8 mouse cellular contexts compared by ENCODE assay signal in genomic region chr2:77709206-77709794, GRCm38 (mm10).
DNase-seq lines count a peak whose midpoint lies in the region; ATAC-seq lines count a peak whose summit lies in the region.

No protein-coding gene starts in this region.

- H3K4me2 ChIP-seq in embryonic facial prominence, embryonic 11.5 days (ENCODE audit: low read depth, low read length): no peak overlapping the region
- no peak overlapping the region for H3K4me2 ChIP-seq in hindbrain, embryonic 11.5 days (replicated peaks; ENCODE audit: low read depth, low read length)
- H3K4me2 ChIP-seq in midbrain, embryonic 15.5 days: peak overlapping the region; percentile 43

- 23% methylated on average over 7 of the region's 7 CpGs for WGBS in embryonic facial prominence, embryonic 11.5 days
- WGBS in hindbrain, embryonic 11.5 days: 28% methylated on average over 7 of the region's 7 CpGs
- 28% methylated on average over 7 of the region's 7 CpGs for WGBS in midbrain, embryonic 15.5 days

- H3K9me3 ChIP-seq in embryonic facial prominence, embryonic 11.5 days (replicated peaks; ENCODE audit: control insufficient read depth, low read length): no peaks in the 10 kb centered on the region
- H3K9me3 ChIP-seq in hindbrain, embryonic 11.5 days (ENCODE audit: control insufficient read depth, low read length): no peaks in the 10 kb centered on the region
- H3K9me3 ChIP-seq in midbrain, embryonic 15.5 days: no peaks in the 10 kb centered on the region

- no peak overlapping the region for H3K9ac ChIP-seq in embryonic facial prominence, embryonic 11.5 days (replicated peaks; ENCODE audit: low read length)
- no peak overlapping the region for H3K9ac ChIP-seq in hindbrain, embryonic 11.5 days (ENCODE audit: low read depth, low read length)
- no peak overlapping the region for H3K9ac ChIP-seq in midbrain, embryonic 15.5 days

- no peak overlapping the region for H3K27ac ChIP-seq in embryonic facial prominence, embryonic 11.5 days (replicated peaks; ENCODE audit: low read depth, low read length)
- H3K27ac ChIP-seq in hindbrain, embryonic 11.5 days (ENCODE audit: low read depth, low read length): no peak overlapping the region
- no peak overlapping the region for H3K27ac ChIP-seq in midbrain, embryonic 15.5 days

- no peaks in the 10 kb centered on the region for H3K27me3 ChIP-seq in embryonic facial prominence, embryonic 11.5 days (ENCODE audit: control insufficient read depth, insufficient read depth, low read length)
- H3K27me3 ChIP-seq in hindbrain, embryonic 11.5 days (ENCODE audit: control insufficient read depth, insufficient read depth, low read length): no peaks in the 10 kb centered on the region
- no peaks in the 10 kb centered on the region for H3K27me3 ChIP-seq in midbrain, embryonic 15.5 days (replicated peaks)

- H3K4me3 ChIP-seq in embryonic facial prominence, embryonic 11.5 days (ENCODE audit: low read depth, low read length): no peak overlapping the region
- H3K4me3 ChIP-seq in hindbrain, embryonic 11.5 days (ENCODE audit: low read depth, low read length): no peak overlapping the region
- no peak overlapping the region for H3K4me3 ChIP-seq in midbrain, embryonic 15.5 days

- intact Hi-C loops in left cerebral cortex, postnatal 14 days (cut with DNase I): loop anchor here (2.0 to 10.0 kb wide), 4 partner anchors 252 to 738 kb away; no protein-coding TSS in a partner anchor

- H3K4me1 ChIP-seq in embryonic facial prominence, embryonic 11.5 days (ENCODE audit: control insufficient read depth, insufficient read depth, low read length): no peaks in the 10 kb centered on the region
- H3K4me1 ChIP-seq in hindbrain, embryonic 11.5 days (replicated peaks; ENCODE audit: control insufficient read depth, insufficient read depth, low read length): no peaks in the 10 kb centered on the region
- H3K4me1 ChIP-seq in midbrain, embryonic 15.5 days: peaks cover 5% of the 10 kb centered on the region

- H3K36me3 ChIP-seq in embryonic facial prominence, embryonic 11.5 days (replicated peaks; ENCODE audit: control insufficient read depth, insufficient read depth, low read depth, low read length): no peaks in the 10 kb centered on the region
- no peaks in the 10 kb centered on the region for H3K36me3 ChIP-seq in hindbrain, embryonic 11.5 days (ENCODE audit: control insufficient read depth, insufficient read depth, low read length)
- H3K36me3 ChIP-seq in midbrain, embryonic 15.5 days (replicated peaks): no peaks in the 10 kb centered on the region

- DNase-seq in frontal cortex, postnatal 10 days (ENCODE audit: low spot score in 2 of 2): no peak
- DNase-seq in Muller cell, postnatal 12 days (ENCODE audit: inconsistent ontology term): peak; percentile 56
- peak; percentile 79 for DNase-seq in embryonic facial prominence, embryonic 11.5 days (ENCODE audit: low spot score)
- peak; percentile 72 for DNase-seq in hindbrain, embryonic 11.5 days (ENCODE audit: low spot score)
- DNase-seq in left cerebral cortex, postnatal 14 days (ENCODE audit: low spot score in 2 of 2): peak; percentile 49 to 61
- DNase-seq in ovary, adult 18-20 months (ENCODE audit: low spot score): no peak

- ATAC-seq in frontal cortex, adult (ENCODE audit: low TSS enrichment): peak; percentile 73
- ATAC-seq in embryonic facial prominence, embryonic 11.5 days (replicated peaks; ENCODE audit: insufficient number of reproducible peaks, low FRiP score, low TSS enrichment, low read depth): no peak
- ATAC-seq in hindbrain, embryonic 11.5 days (ENCODE audit: low FRiP score): peak; percentile 60; the same call in 1 of the 2 replicates
- peak; percentile 78; the same call in 1 of the 2 replicates for ATAC-seq in midbrain, embryonic 15.5 days (replicated peaks)

Comparison
In these comparisons a context has a peak if more than half of its experiments do, and no peak if none do; other contexts are left out.
1. DNase-seq: peak in Muller cell, postnatal 12 days (single experiment), embryonic facial prominence, embryonic 11.5 days (single experiment), hindbrain, embryonic 11.5 days (single experiment) and left cerebral cortex, postnatal 14 days (2 of 2); none in frontal cortex, postnatal 10 days (0 of 2) and ovary, adult 18-20 months (single experiment).